Mouse (Mus musculus): ENCODE results near the gene Brca1. TPM values are rescaled to one million over a fixed set of nuclear protein-coding genes. Genes with fewer than 3 reads are reported as not detected.
"Not testable (repeated sequence)": the region's sequence is repeated elsewhere in the genome, so short reads cannot be mapped to it uniquely, and the experiment has no call there.

The Brca1 gene
- polyA plus RNA-seq, 1 experiment = 10.2 TPM

DNA sequence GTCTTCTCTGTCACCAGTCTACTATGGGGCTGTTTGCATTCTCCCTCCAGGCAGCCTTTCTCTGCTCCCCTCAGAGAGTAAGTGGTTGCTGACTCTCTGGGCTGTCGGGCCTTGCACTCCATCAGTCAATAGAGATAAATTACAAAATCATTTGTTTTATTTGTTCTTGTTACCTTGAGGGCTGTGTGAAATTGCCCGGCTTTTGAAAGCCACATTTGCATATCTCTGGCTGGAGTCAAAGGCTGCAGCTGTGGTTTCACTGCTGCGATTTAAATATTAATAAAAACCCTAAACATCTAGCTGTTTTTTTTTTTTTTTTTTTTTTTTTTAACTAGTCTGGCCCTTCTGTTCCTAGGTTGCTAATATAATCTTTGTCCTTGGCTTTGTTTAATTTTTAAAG is 68.0 kb downstream of the Brca1 start:
- Histone ChIP-seq H3K27ac (ENCODE audit: control insufficient read depth, insufficient read depth, low read depth, low read length, poor library complexity) (no peak overlapping the region), H3K4me3 (replicated peaks; ENCODE audit: control insufficient read depth, low read depth, low read length) (no peak overlapping the region), H3K4me1 (ENCODE audit: control insufficient read depth, insufficient read depth, low read length) (no peaks in the 10 kb centered on the region)
- TF ChIP-seq POLR2A (IDR thresholded peaks at IDR 0.05; ENCODE audit: borderline replicate concordance, control insufficient read depth, low read depth, low read length) = no peak
- no peak for TF ChIP-seq CTCF (IDR thresholded peaks at IDR 0.05; ENCODE audit: control insufficient read depth, insufficient read depth, low read length)
- WGBS = 63% methylated on average over 3 of the region's 3 CpGs

GRCm38 (mm10) chr11:101480912-101481311 is 70.8 kb downstream of the Brca1 start:
- Histone ChIP-seq H3K27ac (ENCODE audit: control insufficient read depth, insufficient read depth, low read depth, low read length, poor library complexity) (no peak overlapping the region), H3K4me3 (replicated peaks; ENCODE audit: control insufficient read depth, low read depth, low read length) (no peak overlapping the region), H3K4me1 (ENCODE audit: control insufficient read depth, insufficient read depth, low read length) (no peaks in the 10 kb centered on the region)
- 68% methylated on average over 6 of the region's 6 CpGs for WGBS
- TF ChIP-seq POLR2A (IDR thresholded peaks at IDR 0.05; ENCODE audit: borderline replicate concordance, control insufficient read depth, low read depth, low read length) = no peak
- no peak for TF ChIP-seq CTCF (IDR thresholded peaks at IDR 0.05; ENCODE audit: control insufficient read depth, insufficient read depth, low read length)

DNA sequence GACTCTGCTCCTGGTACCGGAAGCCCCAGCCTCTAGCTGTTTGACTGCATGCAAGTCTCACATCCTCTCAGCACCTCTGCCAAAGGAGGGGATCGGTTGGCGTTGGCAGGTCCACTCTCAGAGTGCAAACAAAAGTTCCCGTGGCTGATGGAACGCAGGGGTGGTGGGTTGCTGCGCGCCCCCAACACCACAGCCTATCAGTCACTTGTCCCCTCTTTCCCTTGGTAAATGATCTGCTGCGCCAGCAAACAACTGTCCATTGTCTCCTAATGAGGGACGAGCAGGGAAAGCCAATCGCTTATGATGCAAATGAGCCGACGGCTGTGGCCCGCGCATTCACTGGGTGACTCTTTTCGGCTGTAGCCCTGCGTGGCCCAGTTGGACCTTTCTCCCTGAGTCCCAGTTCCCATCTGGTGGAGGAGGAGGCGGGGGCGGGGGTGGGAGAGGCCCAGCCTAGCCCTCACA is 72.6 kb downstream of the Brca1 start:
- no peak overlapping the region for H3K4me3 ChIP-seq (replicated peaks; ENCODE audit: control insufficient read depth, low read depth, low read length)
- WGBS = 56% methylated on average over 18 of the region's 18 CpGs
- no peak for TF ChIP-seq CTCF (IDR thresholded peaks at IDR 0.05; ENCODE audit: control insufficient read depth, insufficient read depth, low read length)
- TF ChIP-seq POLR2A (IDR thresholded peaks at IDR 0.05; ENCODE audit: borderline replicate concordance, control insufficient read depth, low read depth, low read length) = no peak
- no peak overlapping the region for H3K27ac ChIP-seq (ENCODE audit: control insufficient read depth, insufficient read depth, low read depth, low read length, poor library complexity)
- H3K4me1 ChIP-seq (ENCODE audit: control insufficient read depth, insufficient read depth, low read length) = no peaks in the 10 kb centered on the region

DNA sequence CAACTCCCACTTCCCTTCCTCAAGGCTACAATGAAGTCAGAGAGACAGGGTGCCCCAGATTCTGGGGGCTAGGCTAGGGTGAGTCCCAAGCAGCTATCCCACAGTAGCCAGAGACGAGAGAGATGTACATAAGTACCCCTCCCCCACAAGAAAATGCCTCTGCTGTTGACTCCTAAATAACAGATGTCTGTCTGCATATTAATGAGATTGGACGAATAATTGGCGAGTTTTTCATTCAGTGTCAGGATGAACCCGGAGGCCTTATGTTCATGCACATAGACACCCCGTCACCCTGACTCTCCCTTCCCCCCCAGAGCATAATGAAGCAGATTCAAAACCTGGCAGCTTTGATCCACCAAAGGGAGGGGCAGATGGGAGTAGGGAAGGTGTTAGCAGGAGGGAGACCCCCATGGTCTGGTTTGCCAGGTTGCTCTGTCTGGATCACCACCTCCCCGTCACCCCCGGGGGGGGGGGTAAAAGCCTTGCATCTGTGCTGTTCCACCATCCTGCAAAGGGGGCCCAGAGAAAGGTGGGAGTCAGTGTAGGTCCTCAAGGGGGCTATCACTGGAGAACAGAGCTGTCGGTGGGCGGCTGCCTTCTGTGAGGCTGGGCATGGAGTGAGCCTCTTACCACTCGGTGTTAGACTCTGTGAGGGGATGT is 74.1 kb downstream of the Brca1 start:
- TF ChIP-seq POLR2A (IDR thresholded peaks at IDR 0.05; ENCODE audit: borderline replicate concordance, control insufficient read depth, low read depth, low read length) (no peak), CTCF (IDR thresholded peaks at IDR 0.05; ENCODE audit: control insufficient read depth, insufficient read depth, low read length) (no peak)
- H3K4me1 ChIP-seq (ENCODE audit: control insufficient read depth, insufficient read depth, low read length) = no peaks in the 10 kb centered on the region

DNA sequence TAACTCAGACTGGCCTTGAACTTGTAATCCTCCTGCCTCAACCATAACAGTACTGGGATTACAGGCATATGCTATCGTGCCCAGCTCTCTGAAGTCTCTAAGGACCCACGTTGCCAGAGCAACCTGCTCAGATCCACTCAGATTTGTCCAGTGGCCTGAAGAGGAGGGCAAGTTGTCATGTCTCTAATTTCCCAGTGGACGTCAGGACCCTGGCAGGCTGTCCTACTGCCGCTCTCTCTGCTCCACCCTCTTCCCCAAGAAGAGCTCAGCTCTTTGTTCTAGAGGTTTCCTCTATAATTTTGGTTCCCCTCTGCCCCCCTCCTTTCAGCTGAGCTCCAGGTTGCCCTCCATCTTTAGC is 74.6 kb downstream of the Brca1 start:
- no peaks in the 10 kb centered on the region for H3K4me1 ChIP-seq (ENCODE audit: control insufficient read depth, insufficient read depth, low read length)
- no peak overlapping the region for H3K4me3 ChIP-seq (replicated peaks; ENCODE audit: control insufficient read depth, low read depth, low read length)
- TF ChIP-seq POLR2A (IDR thresholded peaks at IDR 0.05; ENCODE audit: borderline replicate concordance, control insufficient read depth, low read depth, low read length) (no peak), CTCF (IDR thresholded peaks at IDR 0.05; ENCODE audit: control insufficient read depth, insufficient read depth, low read length) (no peak)
- no peak overlapping the region for H3K27ac ChIP-seq (ENCODE audit: control insufficient read depth, insufficient read depth, low read depth, low read length, poor library complexity)
- WGBS = 45% methylated on average over 4 of the region's 4 CpGs

More for the DNA sequence above, 74.1 kb downstream of the Brca1 start:
- H3K27ac ChIP-seq (ENCODE audit: control insufficient read depth, insufficient read depth, low read depth, low read length, poor library complexity) = no peak overlapping the region
- no peak overlapping the region for H3K4me3 ChIP-seq (replicated peaks; ENCODE audit: control insufficient read depth, low read depth, low read length)
- WGBS = 74% methylated on average over 10 of the region's 10 CpGs

- not testable (repeated sequence) for H3K4me1 ChIP-seq (ENCODE audit: control insufficient read depth, insufficient read depth, low read length); H3K27ac ChIP-seq (ENCODE audit: control insufficient read depth, insufficient read depth, low read depth, low read length, poor library complexity); H3K4me3 ChIP-seq (replicated peaks; ENCODE audit: control insufficient read depth, low read depth, low read length)
- WGBS = 80% methylated on average over 4 of the region's 4 CpGs
Observed at GRCm38 (mm10) chr11:101476361-101476760, 75.4 kb downstream of the Brca1 start.

GRCm38 (mm10) chr11:101474298-101474697 is 77.5 kb downstream of the Brca1 start:
- H3K27ac ChIP-seq (ENCODE audit: control insufficient read depth, insufficient read depth, low read depth, low read length, poor library complexity) = no peak overlapping the region
- WGBS = 61% methylated on average over 5 of the region's 5 CpGs
- no peak overlapping the region for H3K4me3 ChIP-seq (replicated peaks; ENCODE audit: control insufficient read depth, low read depth, low read length)
- no peak for TF ChIP-seq CTCF (IDR thresholded peaks at IDR 0.05; ENCODE audit: control insufficient read depth, insufficient read depth, low read length)
- TF ChIP-seq POLR2A (IDR thresholded peaks at IDR 0.05; ENCODE audit: borderline replicate concordance, control insufficient read depth, low read depth, low read length) = no peak
- no peaks in the 10 kb centered on the region for H3K4me1 ChIP-seq (ENCODE audit: control insufficient read depth, insufficient read depth, low read length)

GRCm38 (mm10) chr11:101473686-101474085 is 78.1 kb downstream of the Brca1 start:
- 81% methylated on average over 1 of the region's 1 CpGs for WGBS
- not testable (repeated sequence) for H3K4me3 ChIP-seq (replicated peaks; ENCODE audit: control insufficient read depth, low read depth, low read length); H3K4me1 ChIP-seq (ENCODE audit: control insufficient read depth, insufficient read depth, low read length); H3K27ac ChIP-seq (ENCODE audit: control insufficient read depth, insufficient read depth, low read depth, low read length, poor library complexity)

- Histone ChIP-seq H3K4me3 (replicated peaks; ENCODE audit: control insufficient read depth, low read depth, low read length) (no peak overlapping the region), H3K4me1 (ENCODE audit: control insufficient read depth, insufficient read depth, low read length) (no peaks in the 10 kb centered on the region), H3K27ac (ENCODE audit: control insufficient read depth, insufficient read depth, low read depth, low read length, poor library complexity) (no peak overlapping the region)
- TF ChIP-seq POLR2A (IDR thresholded peaks at IDR 0.05; ENCODE audit: borderline replicate concordance, control insufficient read depth, low read depth, low read length) = no peak
- TF ChIP-seq CTCF (IDR thresholded peaks at IDR 0.05; ENCODE audit: control insufficient read depth, insufficient read depth, low read length) = no peak
- WGBS = 77% methylated on average over 7 of the region's 7 CpGs
Observed at GRCm38 (mm10) chr11:101472336-101472735, 79.4 kb downstream of the Brca1 start.
